Mouse (Mus musculus) liver, embryonic 16.5 days (tissue): ENCODE data around the gene Vps13d. TPM values are rescaled to one million over a fixed set of nuclear protein-coding genes. Genes with fewer than 3 reads are reported as not detected.
A peak's percentile ranks its signal among the peaks of the same experiment; 100 is the strongest.

Experiments
- ATAC-seq: fragments of 200-750 bp; cut with Nextera tagmentation; 2 replicates; pipeline ENCODE4 v1.8.0; 2017; ENCODE audit warnings: low read depth, mild to moderate bottlenecking, moderate number of reproducible peaks, moderate library complexity
- H3K27ac ChIP-seq: fragments of 300-500 bp; sonication (generic); 2 replicates; pipeline ENCODE4 v1.5.1; 2014; ENCODE audit warnings: mild to moderate bottlenecking, low read length
- H3K27me3 ChIP-seq: fragments of 300-500 bp; sonication (generic); 2 replicates; pipeline ENCODE4 v1.6.1; 2014; ENCODE audit warnings: low read depth, low read length, mixed read lengths; ENCODE audit not compliant: control insufficient read depth, insufficient read depth
- H3K36me3 ChIP-seq: fragments of 300-500 bp; sonication (generic); 2 replicates; pipeline ENCODE4 v1.6.1; 2014; ENCODE audit warnings: mild to moderate bottlenecking; ENCODE audit not compliant: control insufficient read depth, insufficient read depth
- H3K4me1 ChIP-seq: fragments of 300-500 bp; sonication (generic); 2 replicates; pipeline ENCODE4 v1.6.1; 2014; ENCODE audit warnings: low read depth, low read length, mixed read lengths; ENCODE audit not compliant: control insufficient read depth
- H3K4me2 ChIP-seq: fragments of 300-500 bp; sonication (generic); 2 replicates; pipeline ENCODE4 v1.6.1; 2014; ENCODE audit warnings: low read depth, low read length, mixed read lengths
- H3K4me3 ChIP-seq: fragments of 300-500 bp; sonication (generic); 2 replicates; pipeline ENCODE4 v1.5.1; 2014; ENCODE audit warnings: low read depth, mild to moderate bottlenecking, low read length
- H3K9ac ChIP-seq: fragments of 300-500 bp; sonication (generic); 2 replicates; pipeline ENCODE4 v1.6.1; 2014; ENCODE audit warnings: low read depth, low read length
- H3K9me3 ChIP-seq: fragments of 300-500 bp; sonication (generic); replicated peaks from 2 replicates; pipeline ENCODE4 v1.6.1; 2016; ENCODE audit warnings: low read length; ENCODE audit not compliant: control insufficient read depth
- WGBS: fragments of 180-500 bp; shearing (Covaris S2); extraction: QIAGEN DNeasy Blood & Tissue Kit; methylation state at CpG from one replicate; pipeline ENCODE4 v1.1.7; 2014; ENCODE audit not compliant: insufficient replicate concordance; 5-methylcytosine and 5-hydroxymethylcytosine counted together
- polyA plus RNA-seq: library from polyadenylated mRNA; unstranded; fragments of >200 nt; fragmentation: Nextera tagmentation; extraction: Ambion mirVana; gene quantifications from 2 replicates; pipeline ENCODE4 v1.2.1, GENCODE M21; 2015

The Vps13d gene
- polyA plus RNA-seq, 1 experiment from 2014 or later, result 3.7 TPM

DNA sequence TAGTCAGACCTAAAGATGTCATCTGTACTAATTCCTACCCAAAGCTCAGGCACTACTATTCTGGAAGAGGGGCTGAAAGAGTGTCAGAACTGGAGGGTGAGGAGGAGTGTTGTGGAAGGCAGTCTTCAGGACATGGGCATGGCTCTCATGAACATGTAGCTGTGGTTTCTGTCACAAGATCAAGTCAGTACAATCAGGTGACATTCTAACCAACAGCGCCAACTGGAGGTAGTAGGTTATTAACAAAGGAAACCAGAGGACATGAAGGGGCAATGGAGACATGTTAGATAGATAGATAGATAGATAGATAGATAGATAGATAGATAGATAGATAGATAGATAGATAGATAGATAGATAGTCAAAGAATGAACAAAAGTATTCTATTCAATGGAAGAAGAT, 241.4 kb downstream of the Vps13d start:
- H3K27ac ChIP-seq, result no peak overlapping the region
- ATAC-seq, result no peak
- H3K36me3 ChIP-seq, result no peaks in the 10 kb centered on the region
- H3K27me3 ChIP-seq, result no peaks in the 10 kb centered on the region
- 79% methylated on average over 1 of the region's 1 CpGs for WGBS
- no peak overlapping the region for H3K9ac ChIP-seq
- H3K9me3 ChIP-seq, result no peaks in the 10 kb centered on the region
- no peak overlapping the region for H3K4me2 ChIP-seq
- peaks cover 33% of the 10 kb centered on the region for H3K4me1 ChIP-seq
- no peak overlapping the region for H3K4me3 ChIP-seq

DNA sequence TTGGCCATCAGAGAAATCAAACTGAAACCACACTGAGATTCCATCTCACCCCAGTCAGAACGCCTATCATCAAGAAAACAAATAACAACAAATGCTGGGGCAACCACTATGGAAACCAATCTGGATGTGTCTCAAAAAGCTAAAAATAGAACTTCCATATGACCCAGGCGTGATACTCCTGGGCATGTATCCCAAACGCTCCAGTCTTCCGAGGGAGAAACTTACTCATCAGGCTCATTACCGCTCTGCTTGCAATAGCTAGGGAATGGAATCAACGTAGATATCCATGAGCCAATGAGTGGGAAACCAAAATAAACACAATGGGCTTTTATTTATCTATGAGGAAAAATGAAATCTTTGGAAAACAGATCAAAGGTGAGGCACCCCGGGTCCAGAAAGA, 242.9 kb downstream of the Vps13d start:
- H3K36me3 ChIP-seq, result no peaks in the 10 kb centered on the region
- no peak overlapping the region for H3K4me3 ChIP-seq
- no peak overlapping the region for H3K27ac ChIP-seq
- no peak overlapping the region for H3K4me2 ChIP-seq
- H3K9me3 ChIP-seq, result no peaks in the 10 kb centered on the region
- H3K27me3 ChIP-seq, result no peaks in the 10 kb centered on the region
- H3K4me1 ChIP-seq, result peaks cover 40% of the 10 kb centered on the region
- 75% methylated on average over 7 of the region's 7 CpGs for WGBS
- ATAC-seq, result no peak
- no peak overlapping the region for H3K9ac ChIP-seq

DNA sequence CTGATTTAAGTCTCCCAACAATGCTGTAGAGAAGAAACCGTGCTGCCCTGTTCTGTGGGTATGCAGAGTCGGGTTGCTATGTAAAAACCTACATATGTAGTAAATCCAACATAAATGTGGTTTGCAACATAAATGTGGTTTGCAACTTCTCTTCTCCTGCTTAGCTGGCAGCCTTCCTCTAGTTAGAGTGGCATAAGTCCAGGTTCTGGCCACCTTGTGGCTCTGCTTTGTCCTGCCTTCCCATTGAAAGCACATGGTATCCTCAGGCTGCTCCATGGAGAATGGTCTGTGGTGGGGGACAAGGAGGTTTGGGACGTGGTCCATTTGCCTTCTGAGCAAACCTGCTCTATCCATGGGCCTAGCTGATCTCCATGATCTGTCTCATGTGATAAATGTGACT, 243.9 kb downstream of the Vps13d start:
- 68% methylated on average over 3 of the region's 3 CpGs for WGBS
- no peaks in the 10 kb centered on the region for H3K36me3 ChIP-seq
- ATAC-seq, result no peak

DNA sequence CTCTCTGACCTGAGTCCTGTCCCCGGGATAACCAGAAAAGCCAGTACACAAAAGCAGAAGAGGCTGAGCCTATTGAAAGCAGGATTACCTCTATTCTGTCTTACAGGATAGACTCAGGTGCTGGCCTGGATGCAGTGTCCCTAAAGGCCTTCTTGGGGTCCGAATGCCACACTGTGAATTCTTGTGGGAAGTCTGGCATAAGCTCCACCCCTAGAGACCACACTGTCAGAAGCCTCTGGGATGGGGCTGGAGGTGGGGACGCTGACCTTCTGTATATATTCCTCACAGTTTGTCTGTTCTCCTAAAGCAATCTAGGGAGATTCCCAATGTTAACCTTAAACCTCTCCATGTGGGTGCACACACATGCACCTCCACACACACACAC, 244.5 kb downstream of the Vps13d start:
- peak overlapping the region; percentile 50 for H3K4me2 ChIP-seq
- peak overlapping the region; percentile 85 for H3K27ac ChIP-seq
- WGBS, result 47% methylated on average over 3 of the region's 3 CpGs

More for the DNA sequence above, 243.9 kb downstream of the Vps13d start:
- H3K4me2 ChIP-seq, result no peak overlapping the region
- no peak overlapping the region for H3K4me3 ChIP-seq
- no peaks in the 10 kb centered on the region for H3K9me3 ChIP-seq
- no peak overlapping the region for H3K27ac ChIP-seq
- peaks cover 37% of the 10 kb centered on the region for H3K4me1 ChIP-seq
- H3K9ac ChIP-seq, result no peak overlapping the region
- H3K27me3 ChIP-seq, result no peaks in the 10 kb centered on the region

GRCm38 (mm10) chr4:144949441-144950326, 245.1 kb downstream of the Vps13d start:
- peak overlapping the region; percentile 23 for H3K4me3 ChIP-seq
- H3K36me3 ChIP-seq, result no peaks in the 10 kb centered on the region
- peak; percentile 97 for ATAC-seq
- peak overlapping the region; percentile 50 for H3K4me2 ChIP-seq
- H3K4me1 ChIP-seq, result peaks cover 37% of the 10 kb centered on the region
- no peaks in the 10 kb centered on the region for H3K9me3 ChIP-seq
- peak overlapping the region; percentile 85 for H3K27ac ChIP-seq
- H3K27me3 ChIP-seq, result no peaks in the 10 kb centered on the region
- WGBS, result 19% methylated on average over 9 of the region's 9 CpGs
- peak overlapping the region; percentile 47 for H3K9ac ChIP-seq

More for the DNA sequence above, 244.5 kb downstream of the Vps13d start:
- Histone ChIP-seq H3K9ac (peak overlapping the region; percentile 38; the same call in 1 of the 2 replicates), H3K9me3 (no peaks in the 10 kb centered on the region), H3K36me3 (no peaks in the 10 kb centered on the region), H3K4me1 (peaks cover 37% of the 10 kb centered on the region), H3K27me3 (no peaks in the 10 kb centered on the region), H3K4me3 (no peak overlapping the region)
- ATAC-seq, result no peak

- Histone ChIP-seq H3K27ac (no peak overlapping the region; the same call in 1 of the 2 replicates), H3K27me3 (no peaks in the 10 kb centered on the region), H3K4me2 (no peak overlapping the region), H3K4me1 (peaks cover 37% of the 10 kb centered on the region), H3K9ac (peak overlapping the region; percentile 15; the same call in 1 of the 2 replicates), H3K36me3 (no peaks in the 10 kb centered on the region), H3K9me3 (no peaks in the 10 kb centered on the region), H3K4me3 (no peak overlapping the region)
- ATAC-seq, result no peak
- 48% methylated on average over 6 of the region's 6 CpGs for WGBS
These were observed 246.9 kb downstream of the Vps13d start for GRCm38 (mm10) chr4:144947738-144948390.

- Histone ChIP-seq H3K4me1 (peaks cover 9% of the 10 kb centered on the region), H3K27me3 (no peaks in the 10 kb centered on the region), H3K36me3 (no peaks in the 10 kb centered on the region), H3K4me2 (no peak overlapping the region), H3K9ac (no peak overlapping the region), H3K9me3 (no peaks in the 10 kb centered on the region), H3K4me3 (no peak overlapping the region), H3K27ac (no peak overlapping the region)
- ATAC-seq, result peak; percentile 54
- WGBS, result 32% methylated on average over 5 of the region's 5 CpGs
These were observed 251.5 kb downstream of the Vps13d start for GRCm38 (mm10) chr4:144943273-144943672.

DNA sequence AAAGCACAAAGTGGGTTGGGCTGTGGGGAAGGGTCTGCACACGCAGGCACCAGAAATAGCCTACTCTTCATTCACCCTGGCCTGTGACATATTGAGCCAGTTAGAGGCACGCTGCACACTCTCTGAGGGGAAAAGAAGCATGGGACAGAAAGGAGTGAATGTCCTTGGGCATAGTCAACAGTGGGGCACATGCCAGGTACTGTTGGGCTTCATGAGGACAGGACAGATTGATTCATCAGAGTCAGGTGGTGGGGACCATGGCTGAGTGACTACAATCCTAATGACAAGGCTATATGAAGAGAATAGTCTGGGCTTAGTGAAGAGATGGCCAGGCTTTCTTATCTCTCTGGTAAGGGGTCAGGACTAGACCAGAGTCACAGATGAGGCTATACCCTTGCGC, 252.4 kb downstream of the Vps13d start:
- Histone ChIP-seq H3K4me2 (no peak overlapping the region), H3K9me3 (no peaks in the 10 kb centered on the region), H3K9ac (no peak overlapping the region), H3K27me3 (no peaks in the 10 kb centered on the region), H3K4me1 (peaks cover under 1% of the 10 kb centered on the region; the same call in 1 of the 2 replicates), H3K27ac (no peak overlapping the region), H3K4me3 (no peak overlapping the region), H3K36me3 (no peaks in the 10 kb centered on the region)
- WGBS, result 74% methylated on average over 3 of the region's 3 CpGs
- ATAC-seq, result no peak
